Mouse (Mus musculus): ENCODE measurements around the gene Xrcc4.
"Not testable (repeated sequence)": the region's sequence is repeated elsewhere in the genome, so short reads cannot be mapped to it uniquely, and the experiment has no call there.

Xrcc4 gene

GRCm38 (mm10) chr13:90088962-90089824, at the start of gene Xrcc4, which contains the start of gene Tmem167:
Gene Xrcc4, minus strand, starts transcription at chr13:90089608.
Gene Tmem167, plus strand, starts transcription at chr13:90089123.
- DNase-seq: peak; percentile 96 to 98

GRCm38 (mm10) chr13:90136156-90136910, 46.9 kb upstream of the Xrcc4 start:
- DNase-seq: no peak

- DNase-seq: no peak
These were observed 22.3 kb upstream of the Xrcc4 start for GRCm38 (mm10) chr13:90111681-90112080.

- not testable (repeated sequence) for DNase-seq
These were observed 19.3 kb upstream of the Xrcc4 start for GRCm38 (mm10) chr13:90108746-90109145.

GRCm38 (mm10) chr13:90106139-90106538, 16.7 kb upstream of the Xrcc4 start:
- DNase-seq: no peak

GRCm38 (mm10) chr13:90101514-90101913, 12.1 kb upstream of the Xrcc4 start:
- DNase-seq: no peak

- DNase-seq: no peak
These were observed 396 bp upstream of the Xrcc4 start for GRCm38 (mm10) chr13:90089825-90090183.

GRCm38 (mm10) chr13:90061877-90062276, 27.5 kb downstream of the Xrcc4 start:
- DNase-seq: no peak

- DNase-seq: no peak
These were observed 37.0 kb downstream of the Xrcc4 start for GRCm38 (mm10) chr13:90052408-90052807.

- DNase-seq: no peak
These were observed 37.7 kb downstream of the Xrcc4 start for GRCm38 (mm10) chr13:90051735-90052134.

- no peak for DNase-seq
These were observed 49.8 kb downstream of the Xrcc4 start for GRCm38 (mm10) chr13:90039613-90040012.

- no peak for DNase-seq
These were observed 56.4 kb downstream of the Xrcc4 start for GRCm38 (mm10) chr13:90032977-90033376.

- DNase-seq: no peak
These were observed 56.9 kb downstream of the Xrcc4 start for GRCm38 (mm10) chr13:90032523-90032922.

- no peak for DNase-seq
These were observed 58.5 kb downstream of the Xrcc4 start for GRCm38 (mm10) chr13:90030911-90031310.

- no peak for DNase-seq
These were observed 76.8 kb downstream of the Xrcc4 start for GRCm38 (mm10) chr13:90012620-90013019.

- DNase-seq: no peak
These were observed 77.2 kb downstream of the Xrcc4 start for GRCm38 (mm10) chr13:90012198-90012597.

- DNase-seq: no peak
These were observed 78.3 kb downstream of the Xrcc4 start for GRCm38 (mm10) chr13:90011129-90011528.

- no peak for DNase-seq
These were observed 79.6 kb downstream of the Xrcc4 start for GRCm38 (mm10) chr13:90009786-90010185.

- no peak for DNase-seq
These were observed 83.8 kb downstream of the Xrcc4 start for GRCm38 (mm10) chr13:90005561-90005960.

GRCm38 (mm10) chr13:89997531-89997930, 91.9 kb downstream of the Xrcc4 start:
- DNase-seq: no peak

GRCm38 (mm10) chr13:89986087-89986486, 103.3 kb downstream of the Xrcc4 start:
- no peak for DNase-seq

GRCm38 (mm10) chr13:89970940-89971339, 118.5 kb downstream of the Xrcc4 start:
- no peak for DNase-seq

- no peak for DNase-seq
These were observed 120.7 kb downstream of the Xrcc4 start for GRCm38 (mm10) chr13:89968671-89969070.

GRCm38 (mm10) chr13:89944354-89944753, 145.1 kb downstream of the Xrcc4 start:
- DNase-seq: no peak

All from cerebellum, postnatal 36 days (tissue).